Mouse (Mus musculus): ENCODE data around the gene Rreb1. TPM values are rescaled to one million over a fixed set of nuclear protein-coding genes. Genes with fewer than 3 reads are reported as not detected.

Rreb1 gene
- polyA plus RNA-seq, 1 experiment from 2014 or later: 5.3 TPM

DNA sequence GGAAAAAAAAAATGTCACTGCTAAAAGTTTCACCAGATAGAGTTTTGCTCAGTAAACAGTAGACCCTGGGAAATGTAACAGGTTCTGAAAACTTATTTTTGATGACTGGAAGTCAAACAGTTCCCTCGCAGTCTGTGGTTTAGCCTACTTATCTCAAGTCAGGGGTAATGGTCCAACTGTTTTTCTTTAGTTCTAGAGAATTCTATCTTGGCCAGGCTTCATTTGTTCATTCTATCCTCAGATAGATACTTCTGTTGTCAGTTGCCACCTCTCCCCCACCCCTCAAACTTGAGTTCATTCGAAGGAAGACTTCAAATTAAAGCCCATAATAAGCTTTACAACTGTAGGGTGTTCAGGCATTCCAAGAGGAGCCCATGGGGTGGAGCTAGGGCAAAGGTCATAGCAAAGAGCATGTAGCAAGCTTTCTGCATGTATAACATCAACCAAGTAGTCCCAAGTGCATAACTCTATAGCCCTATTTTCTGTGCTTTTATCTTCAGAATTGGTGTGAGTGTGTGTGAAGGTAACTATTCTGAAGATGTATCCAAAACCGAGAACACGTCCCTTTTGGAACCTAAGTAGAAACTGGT lies 46.2 kb downstream of the Rreb1 start:
- H3K9ac ChIP-seq: no peak overlapping the region
- H3K9me3 ChIP-seq: no peaks in the 10 kb centered on the region
- H3K4me3 ChIP-seq (replicated peaks): no peak overlapping the region
- H3K27ac ChIP-seq: no peak overlapping the region
- 34% methylated on average over 4 of the region's 4 CpGs for WGBS
- H3K4me2 ChIP-seq: no peak overlapping the region
- H3K36me3 ChIP-seq (replicated peaks): no peaks in the 10 kb centered on the region
- peaks cover 51% of the 10 kb centered on the region for H3K27me3 ChIP-seq
- no peak for ATAC-seq (ENCODE audit: low FRiP score)
- peaks cover 34% of the 10 kb centered on the region for H3K4me1 ChIP-seq

DNA sequence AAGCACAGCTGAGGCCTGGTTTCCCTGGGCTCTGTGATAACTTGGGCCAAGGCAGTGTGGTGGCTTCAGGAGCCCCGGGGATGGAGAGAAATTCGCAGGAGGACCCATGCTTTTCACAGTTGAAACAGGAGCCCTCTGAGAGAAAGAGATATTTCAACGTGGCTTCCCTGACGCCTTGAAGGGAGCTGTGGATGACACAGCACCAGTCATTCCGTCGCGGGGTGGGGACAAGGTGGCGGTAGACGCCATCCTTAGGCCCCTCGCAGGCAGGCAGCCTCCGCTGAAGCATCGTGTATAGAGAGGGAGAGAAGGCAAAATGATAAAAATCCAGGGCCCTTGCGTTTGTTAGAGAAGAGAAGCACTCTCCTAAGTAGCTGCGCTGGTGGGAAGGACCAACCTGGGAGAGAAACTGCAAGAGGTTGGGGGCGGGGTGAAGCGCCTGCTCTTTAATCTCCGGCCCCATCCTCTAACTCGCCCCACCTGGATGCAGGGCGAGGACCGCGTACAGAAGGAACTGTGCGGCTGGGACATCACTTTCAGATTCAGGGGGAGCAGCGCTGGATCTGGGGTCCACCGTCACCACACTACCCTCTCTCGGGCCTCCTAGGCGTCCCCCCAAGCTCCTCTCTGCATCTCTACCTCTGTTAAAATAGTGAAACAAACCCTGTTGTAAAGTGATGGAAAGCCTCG lies 46.9 kb downstream of the Rreb1 start:
- WGBS: 2% methylated on average over 27 of the region's 27 CpGs
- Histone ChIP-seq H3K4me2 (peak overlapping the region; percentile 97), H3K9ac (peak overlapping the region; percentile 74; the same call in 1 of the 2 replicates), H3K27ac (no peak overlapping the region), H3K36me3 (replicated peaks) (no peaks in the 10 kb centered on the region), H3K27me3 (peaks cover 51% of the 10 kb centered on the region), H3K4me1 (peaks cover 34% of the 10 kb centered on the region), H3K4me3 (replicated peaks) (peak overlapping the region; percentile 67), H3K9me3 (no peaks in the 10 kb centered on the region)
- ATAC-seq (ENCODE audit: low FRiP score): 0 out of 2 replicates have a peak, but pooled peaks have one; percentile 22

GRCm38 (mm10) chr13:37825646-37826280 lies 47.6 kb downstream of the Rreb1 start:
- Histone ChIP-seq H3K4me2 (peak overlapping the region; percentile 97), H3K36me3 (replicated peaks) (no peaks in the 10 kb centered on the region), H3K9ac (peak overlapping the region; percentile 74), H3K9me3 (no peaks in the 10 kb centered on the region), H3K4me1 (peaks cover 34% of the 10 kb centered on the region), H3K27me3 (peaks cover 52% of the 10 kb centered on the region), H3K4me3 (replicated peaks) (peak overlapping the region; percentile 67), H3K27ac (no peak overlapping the region)
- under 1% methylated on average over 41 of the region's 43 CpGs for WGBS
- peak; percentile 78 for ATAC-seq (ENCODE audit: low FRiP score)

DNA sequence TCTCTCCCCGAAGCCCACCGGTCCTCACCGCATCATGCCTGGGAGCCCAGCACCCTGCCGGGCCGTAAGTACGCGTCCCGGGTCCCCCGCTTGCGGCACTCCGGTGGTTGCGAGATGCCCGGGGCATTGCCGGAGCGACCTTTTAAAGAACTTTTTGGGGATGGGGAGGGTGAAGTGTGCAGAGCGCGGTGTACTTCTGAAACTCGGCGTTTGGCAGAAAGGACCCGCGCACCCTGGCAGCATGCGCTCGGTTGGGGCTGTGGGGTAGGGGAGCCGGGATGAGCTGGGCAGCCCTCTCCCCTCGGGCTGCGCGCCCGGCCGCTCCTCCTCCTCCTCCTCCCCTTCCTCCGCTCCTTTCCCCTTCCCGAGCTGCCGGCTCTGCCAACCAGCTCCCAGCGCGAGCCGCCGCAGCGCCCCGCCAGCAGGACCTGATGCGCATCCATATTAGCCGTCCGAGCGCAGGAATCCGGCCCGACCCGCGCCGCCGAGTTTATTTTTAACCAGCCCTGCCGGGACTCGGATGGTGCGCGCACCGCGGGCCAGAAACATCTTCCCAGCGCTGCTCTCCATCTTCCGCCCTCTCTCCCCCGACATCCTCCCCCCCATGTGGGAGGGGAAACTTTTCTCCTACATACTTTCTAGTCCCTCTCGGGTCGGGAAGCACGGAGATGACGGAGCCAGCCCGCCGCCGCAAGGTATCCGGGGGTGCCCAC lies 48.2 kb downstream of the Rreb1 start:
- peak overlapping the region; percentile 67 for H3K4me3 ChIP-seq (replicated peaks)
- WGBS: under 1% methylated on average over 56 of the region's 65 CpGs
- H3K27me3 ChIP-seq: peaks cover 57% of the 10 kb centered on the region

DNA sequence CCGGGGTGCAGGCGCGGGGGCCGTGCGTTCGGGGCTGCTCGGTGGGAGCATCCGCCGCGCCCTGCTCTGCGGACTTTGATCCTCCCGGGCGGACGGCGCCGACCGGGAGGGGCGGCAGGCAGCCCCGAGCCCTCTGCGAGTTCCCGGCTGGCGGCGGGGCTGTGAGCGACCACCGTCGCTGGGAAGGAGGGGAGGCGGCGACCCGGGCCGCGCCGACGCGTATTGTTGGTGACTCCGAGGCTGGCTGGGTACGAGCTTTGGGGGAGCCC lies 48.7 kb downstream of the Rreb1 start:
- peak; percentile 53 for ATAC-seq (ENCODE audit: low FRiP score)
- peak overlapping the region; percentile 97 for H3K4me2 ChIP-seq
- no peaks in the 10 kb centered on the region for H3K9me3 ChIP-seq
- H3K4me3 ChIP-seq (replicated peaks): peak overlapping the region; percentile 67
- under 1% methylated on average over 36 of the region's 36 CpGs for WGBS
- peaks cover 40% of the 10 kb centered on the region for H3K4me1 ChIP-seq
- H3K9ac ChIP-seq: peak overlapping the region; percentile 74
- H3K36me3 ChIP-seq (replicated peaks): no peaks in the 10 kb centered on the region
- peaks cover 62% of the 10 kb centered on the region for H3K27me3 ChIP-seq
- peak overlapping the region; percentile 59 for H3K27ac ChIP-seq

More for the DNA sequence above, 48.2 kb downstream of the Rreb1 start:
- peak overlapping the region; percentile 59 for H3K27ac ChIP-seq
- ATAC-seq (ENCODE audit: low FRiP score): peak; percentile 54
- peak overlapping the region; percentile 74 for H3K9ac ChIP-seq
- H3K9me3 ChIP-seq: no peaks in the 10 kb centered on the region
- H3K4me1 ChIP-seq: peaks cover 38% of the 10 kb centered on the region
- H3K4me2 ChIP-seq: peak overlapping the region; percentile 97
- H3K36me3 ChIP-seq (replicated peaks): no peaks in the 10 kb centered on the region

DNA sequence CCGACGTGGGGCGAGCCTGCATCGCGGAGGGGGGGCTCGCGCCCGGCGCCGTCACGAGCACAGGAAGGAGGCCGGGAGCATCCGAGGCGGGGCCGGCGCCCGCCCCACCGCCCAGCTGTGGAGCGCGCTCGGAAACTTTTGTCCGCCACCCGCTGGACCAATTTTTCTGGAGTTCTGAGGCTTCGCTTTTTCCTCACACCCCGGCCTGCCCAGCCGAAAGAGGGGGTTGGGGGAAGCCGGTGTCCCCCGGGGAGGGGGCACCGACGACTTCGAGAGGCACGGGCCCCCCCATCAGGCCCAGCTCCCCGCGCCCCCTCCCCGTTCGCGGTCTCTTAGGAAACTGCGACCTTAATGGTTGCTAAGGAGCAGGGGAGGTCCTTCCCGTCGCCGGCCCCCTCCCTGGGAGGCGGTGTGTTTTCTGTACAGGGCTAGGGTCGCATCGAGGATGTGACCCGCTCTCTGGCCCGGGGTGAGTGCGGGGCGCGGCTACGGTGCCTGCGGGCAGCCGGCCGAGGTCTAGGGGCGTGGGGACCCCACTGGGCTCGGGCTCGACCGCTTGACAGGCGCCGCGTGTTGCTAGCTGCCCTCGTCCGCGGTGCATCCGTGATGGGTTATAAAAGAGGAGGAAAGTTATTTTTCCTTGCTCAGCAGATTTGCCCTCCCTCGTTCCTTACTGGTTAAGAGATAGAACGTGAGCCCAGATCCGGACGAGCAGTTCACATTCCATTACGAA lies 49.2 kb downstream of the Rreb1 start:
- Histone ChIP-seq H3K9me3 (no peaks in the 10 kb centered on the region), H3K27ac (peak overlapping the region; percentile 46; the same call in 1 of the 2 replicates), H3K9ac (peak overlapping the region; percentile 74), H3K36me3 (replicated peaks) (no peaks in the 10 kb centered on the region), H3K4me1 (peaks cover 45% of the 10 kb centered on the region), H3K27me3 (peaks cover 67% of the 10 kb centered on the region), H3K4me3 (replicated peaks) (peak overlapping the region; percentile 67), H3K4me2 (peak overlapping the region; percentile 97)
- peak; percentile 62 for ATAC-seq (ENCODE audit: low FRiP score)
- under 1% methylated on average over 61 of the region's 69 CpGs for WGBS

DNA sequence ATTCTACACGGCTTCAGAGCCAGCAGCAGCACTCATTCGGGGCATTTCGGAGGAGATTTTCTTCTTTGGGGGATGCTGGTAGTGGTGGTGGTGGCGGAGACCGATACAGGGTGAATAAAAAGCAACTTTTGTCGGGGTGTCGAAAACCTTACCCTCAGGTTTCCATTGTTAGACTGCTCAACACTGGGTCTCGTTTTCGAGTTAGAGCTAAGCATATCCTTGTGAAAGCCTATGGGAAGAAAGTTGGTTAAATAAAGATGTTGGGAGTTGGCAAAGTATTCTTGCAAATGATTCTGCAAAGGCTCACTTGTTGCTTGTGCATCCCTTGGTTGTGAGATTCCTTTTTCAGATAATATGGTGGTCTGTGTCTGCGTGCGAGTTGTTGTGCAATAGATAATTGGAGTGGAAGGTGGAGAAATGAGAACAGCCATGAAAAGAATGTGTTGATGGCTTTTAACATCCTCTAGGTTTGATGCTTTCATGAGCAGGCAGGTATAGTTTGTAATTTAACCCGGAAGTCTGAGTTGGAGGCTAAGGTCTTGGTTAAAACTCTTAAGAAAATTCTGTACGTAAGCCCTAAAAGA lies 49.9 kb downstream of the Rreb1 start:
- Histone ChIP-seq H3K4me3 (replicated peaks) (peak overlapping the region; percentile 67), H3K9ac (peak overlapping the region; percentile 74), H3K9me3 (no peaks in the 10 kb centered on the region), H3K27ac (no peak overlapping the region), H3K4me1 (peaks cover 46% of the 10 kb centered on the region), H3K36me3 (replicated peaks) (no peaks in the 10 kb centered on the region), H3K27me3 (peaks cover 72% of the 10 kb centered on the region), H3K4me2 (peak overlapping the region; percentile 97)
- 4% methylated on average over 13 of the region's 13 CpGs for WGBS
- no peak for ATAC-seq (ENCODE audit: low FRiP score)

- H3K4me2 ChIP-seq: 0 out of 2 replicates have a peak overlapping the region, but pooled peaks have one; percentile 97
- no peaks in the 10 kb centered on the region for H3K36me3 ChIP-seq (replicated peaks)
- H3K9me3 ChIP-seq: no peaks in the 10 kb centered on the region
- H3K4me1 ChIP-seq: peaks cover 46% of the 10 kb centered on the region
- no peak overlapping the region for H3K9ac ChIP-seq
- 8% methylated on average over 6 of the region's 6 CpGs for WGBS
- H3K27me3 ChIP-seq: peaks cover 81% of the 10 kb centered on the region
- ATAC-seq (ENCODE audit: low FRiP score): no peak
- H3K27ac ChIP-seq: no peak overlapping the region
- no peak overlapping the region for H3K4me3 ChIP-seq (replicated peaks)
These were observed 50.7 kb downstream of the Rreb1 start for GRCm38 (mm10) chr13:37828928-37829327.

- Histone ChIP-seq H3K4me2 (no peak overlapping the region), H3K27me3 (peaks cover 69% of the 10 kb centered on the region), H3K4me1 (peaks cover 42% of the 10 kb centered on the region), H3K36me3 (replicated peaks) (no peaks in the 10 kb centered on the region), H3K9me3 (no peaks in the 10 kb centered on the region), H3K27ac (no peak overlapping the region), H3K9ac (no peak overlapping the region), H3K4me3 (replicated peaks) (no peak overlapping the region)
- 33% methylated on average over 2 of the region's 2 CpGs for WGBS
- no peak for ATAC-seq (ENCODE audit: low FRiP score)
These were observed 52.1 kb downstream of the Rreb1 start for GRCm38 (mm10) chr13:37830256-37830655.

GRCm38 (mm10) chr13:37830874-37831311 lies 52.7 kb downstream of the Rreb1 start:
- Histone ChIP-seq H3K4me1 (peaks cover 36% of the 10 kb centered on the region), H3K36me3 (replicated peaks) (no peaks in the 10 kb centered on the region), H3K27ac (no peak overlapping the region), H3K9ac (no peak overlapping the region), H3K9me3 (no peaks in the 10 kb centered on the region), H3K4me3 (replicated peaks) (no peak overlapping the region), H3K27me3 (peaks cover 62% of the 10 kb centered on the region), H3K4me2 (no peak overlapping the region)
- ATAC-seq (ENCODE audit: low FRiP score): no peak
- 11% methylated on average over 4 of the region's 4 CpGs for WGBS

DNA sequence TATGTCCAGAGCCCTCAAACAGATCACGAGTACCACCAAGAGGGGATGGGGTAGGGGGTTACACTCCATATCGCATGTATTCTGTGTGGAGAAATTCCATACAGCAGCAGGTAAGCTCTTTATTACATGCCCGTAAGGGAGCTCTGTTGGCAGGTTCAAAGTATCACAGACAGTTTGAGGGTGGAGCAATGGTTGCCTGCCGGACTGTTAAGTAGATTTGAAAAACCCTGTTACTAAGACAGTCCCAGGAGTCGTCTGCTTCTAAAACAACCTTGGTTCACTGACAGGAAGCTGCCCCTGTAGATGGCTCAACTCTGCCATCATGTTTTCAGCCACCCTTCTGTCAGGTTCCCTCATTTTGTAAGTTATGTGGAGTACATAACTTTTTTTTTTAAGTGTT lies 54.3 kb downstream of the Rreb1 start:
- no peaks in the 10 kb centered on the region for H3K36me3 ChIP-seq (replicated peaks)
- no peaks in the 10 kb centered on the region for H3K9me3 ChIP-seq
- H3K9ac ChIP-seq: no peak overlapping the region
- peaks cover 30% of the 10 kb centered on the region for H3K4me1 ChIP-seq
- H3K27ac ChIP-seq: no peak overlapping the region
- peaks cover 52% of the 10 kb centered on the region for H3K27me3 ChIP-seq
- WGBS: 29% methylated on average over 5 of the region's 5 CpGs
- no peak for ATAC-seq (ENCODE audit: low FRiP score)
- no peak overlapping the region for H3K4me3 ChIP-seq (replicated peaks)
- no peak overlapping the region for H3K4me2 ChIP-seq

Measured in forebrain, embryonic 12.5 days (tissue).